Mouse (Mus musculus) inflammation-experienced regulatory T-cells, adult 16 weeks (primary cell): ENCODE data around the gene Orc6. TPM values are rescaled to one million over a fixed set of nuclear protein-coding genes. Genes with fewer than 3 reads are reported as not detected.

Experiments
- polyA plus RNA-seq: library from polyadenylated mRNA; unstranded; fragments of 100-300 nt; shearing (Covaris generic); gene quantifications from one replicate; pipeline ENCODE4 v1.2.1, GENCODE M21; 2017

Gene Orc6
- 25.7 TPM for polyA plus RNA-seq

GRCm38 (mm10) chr8:85299434-85300077, at the start of gene Orc6, which contains the start of gene Vps35:
TSS of gene Orc6 (plus strand) at chr8:85299632.
TSS of gene Vps35 (minus strand) at chr8:85299802.

Other genes starting within 250 kb of the Orc6 start
- 9.1 TPM for gene Fbxw9, start 239.6 kb upstream of the Orc6 start, polyA plus RNA-seq
- 2.4 TPM for gene Gm5741, start 231.7 kb upstream of the Orc6 start, polyA plus RNA-seq
- 82.7 TPM for gene Dhps, start 227.9 kb upstream of the Orc6 start, polyA plus RNA-seq
- 178 TPM for gene Wdr83os, start 218.9 kb upstream of the Orc6 start, polyA plus RNA-seq
- 40.6 TPM for gene Wdr83, start 218.3 kb upstream of the Orc6 start, polyA plus RNA-seq
- 177 TPM for gene Man2b1, start 216.4 kb upstream of the Orc6 start, polyA plus RNA-seq
- gene Zfp791, start 176.5 kb upstream of the Orc6 start, polyA plus RNA-seq = not detected
- not detected for gene Cks1brt, start 147.7 kb upstream of the Orc6 start, polyA plus RNA-seq
- gene Olfr371, start 73.6 kb upstream of the Orc6 start, polyA plus RNA-seq = not detected
- gene Vps35, start 170 bp downstream of the Orc6 start, polyA plus RNA-seq = 131 TPM
- gene Mylk3, start 86.7 kb downstream of the Orc6 start, polyA plus RNA-seq = not detected
- gene 4921524J17Rik, start 133.2 kb downstream of the Orc6 start, polyA plus RNA-seq = 45.5 TPM
- 0.41 TPM for gene Gpt2, start 192.9 kb downstream of the Orc6 start, polyA plus RNA-seq